Mouse (Mus musculus): ENCODE results near the gene Ank.
"Not testable (repeated sequence)": the region's sequence is repeated elsewhere in the genome, so short reads cannot be mapped to it uniquely, and the experiment has no call there.

Gene Ank

DNA sequence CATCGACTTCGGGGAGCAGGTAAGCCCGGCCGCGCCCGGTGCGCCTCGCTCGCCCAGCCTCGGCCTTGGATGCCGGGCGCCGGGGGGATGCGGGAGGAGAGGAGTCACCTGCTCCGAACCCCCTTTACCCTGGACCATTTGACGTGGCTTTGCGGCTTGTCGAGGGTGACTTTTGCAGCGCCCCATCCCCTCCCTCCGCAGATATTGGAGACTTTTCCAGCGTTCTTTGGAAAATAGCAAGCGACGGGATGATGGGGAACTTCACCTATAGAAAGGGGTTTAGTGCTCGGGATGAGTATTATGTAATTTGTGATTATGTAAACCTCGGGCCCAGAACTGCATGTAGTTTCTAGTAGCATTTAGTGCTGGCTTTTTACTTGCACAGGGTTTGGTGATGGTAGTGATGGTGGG lies 609 bp downstream of the Ank start:
- no peak for DNase-seq (ENCODE audit: low spot score)

GRCm38 (mm10) chr15:27467641-27468040 lies 1.2 kb downstream of the Ank start:
- no peak for DNase-seq (ENCODE audit: low spot score)

DNA sequence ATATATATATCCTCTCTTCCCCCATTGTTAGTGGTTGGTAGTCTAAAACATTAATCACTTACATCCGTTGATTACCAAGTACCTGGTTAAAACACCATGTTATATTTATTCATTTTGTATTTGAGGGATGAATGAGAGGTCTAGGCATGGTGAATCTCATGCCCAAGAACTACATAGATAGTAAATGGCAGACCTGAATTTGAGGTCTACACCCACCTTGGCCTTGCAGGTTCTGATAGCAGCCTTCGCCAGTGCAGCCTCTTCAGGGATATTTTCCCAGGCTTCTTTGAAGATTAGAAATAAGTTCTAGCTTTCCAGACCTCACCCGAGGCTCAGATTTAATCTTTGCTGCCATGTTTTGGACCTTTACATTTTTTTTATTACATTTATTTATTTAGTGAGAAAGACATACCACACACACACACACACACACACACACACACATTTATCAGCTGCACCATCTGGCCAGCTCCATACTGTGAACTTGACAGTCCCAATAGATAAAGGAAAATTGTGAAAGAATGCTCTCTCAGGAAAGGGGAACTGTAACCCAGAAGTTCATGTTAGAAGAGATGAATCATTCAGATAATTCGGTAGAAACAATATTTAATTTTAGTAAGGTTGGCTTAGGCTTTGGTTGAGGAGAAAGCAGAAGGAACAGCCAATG lies 2.5 kb downstream of the Ank start:
- no peak for DNase-seq (ENCODE audit: low spot score)

DNA sequence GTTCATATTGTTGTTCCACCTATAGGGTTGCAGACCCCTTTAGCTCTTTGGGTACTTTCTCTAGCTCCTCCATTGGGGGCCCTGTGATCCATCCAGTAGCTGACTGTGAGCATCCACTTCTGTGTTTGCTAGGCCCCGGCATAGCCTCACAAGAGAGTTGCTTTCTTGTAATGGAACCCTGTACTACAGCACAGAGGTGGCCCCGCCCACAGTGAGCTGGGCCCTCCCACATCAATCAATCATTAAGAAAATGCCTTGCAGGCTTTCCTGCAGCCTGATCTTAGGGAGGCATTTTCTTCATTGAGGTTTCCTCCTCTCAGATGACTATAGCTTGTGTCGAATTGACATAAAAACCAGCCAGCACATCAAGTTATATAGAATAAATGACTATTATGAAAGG lies 3.9 kb downstream of the Ank start:
- DNase-seq (ENCODE audit: low spot score) = not testable (repeated sequence)

GRCm38 (mm10) chr15:27472315-27472714 lies 5.8 kb downstream of the Ank start:
- DNase-seq (ENCODE audit: low spot score) = no peak

DNA sequence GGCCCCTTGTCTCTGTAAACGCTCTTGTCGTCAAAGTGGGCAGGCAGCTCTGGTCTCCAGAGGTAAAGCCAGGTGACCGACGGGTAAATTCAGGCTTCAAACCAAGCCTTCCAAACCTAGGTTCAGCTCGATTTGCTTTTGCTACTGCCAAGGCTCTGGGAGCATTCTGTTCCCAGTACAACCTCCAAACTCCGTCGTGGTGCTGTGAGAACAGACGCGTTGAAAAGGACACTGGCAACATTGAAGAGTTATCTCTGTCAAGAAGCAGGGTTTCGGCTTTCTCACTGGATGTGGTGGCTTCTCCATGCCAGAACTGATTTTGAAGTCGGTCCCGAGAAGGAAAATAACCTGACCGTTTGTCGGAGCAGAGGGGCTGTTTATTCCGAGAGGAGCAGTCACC lies 9.5 kb downstream of the Ank start:
- DNase-seq (ENCODE audit: low spot score) = no peak

DNA sequence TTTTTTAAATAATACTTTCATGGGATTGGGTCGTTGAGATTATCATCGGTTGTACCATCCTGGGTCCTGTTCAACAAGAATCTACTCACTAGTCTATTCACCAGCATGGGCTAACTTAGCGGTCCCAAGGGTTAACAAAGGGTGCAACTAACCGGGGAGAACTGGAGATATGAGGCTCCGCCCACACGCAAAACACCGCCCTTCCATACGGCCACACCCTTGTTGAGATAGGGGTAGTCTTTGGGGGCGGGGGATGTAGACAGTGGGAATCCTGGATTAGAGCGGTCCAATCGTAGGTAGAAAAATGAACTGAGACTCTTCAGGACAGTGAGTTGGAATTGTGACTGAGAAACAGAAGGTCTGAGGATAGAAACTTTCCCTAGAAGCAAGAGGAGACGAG lies 10.2 kb downstream of the Ank start:
- no peak for DNase-seq (ENCODE audit: low spot score)

DNA sequence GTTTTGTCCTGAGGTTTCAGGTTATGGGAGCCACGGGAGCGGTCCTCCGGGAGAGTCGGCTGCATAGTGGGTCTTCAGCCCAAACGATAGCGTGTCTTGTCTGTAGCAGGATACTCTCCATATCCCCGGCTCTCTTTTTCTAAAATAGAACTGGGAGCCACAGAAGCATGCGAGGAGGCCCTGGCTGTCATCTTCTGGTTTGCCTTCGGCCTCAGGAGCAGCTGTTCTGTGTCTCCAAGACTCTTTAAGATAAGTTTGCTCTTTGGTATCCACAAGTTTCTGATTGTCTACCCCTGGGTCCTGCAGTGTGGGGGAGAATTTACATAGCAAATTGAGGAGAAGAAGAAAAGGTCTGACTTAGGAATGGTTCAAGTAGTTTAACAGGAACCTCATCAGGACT lies 10.7 kb downstream of the Ank start:
- no peak for DNase-seq (ENCODE audit: low spot score)

DNA sequence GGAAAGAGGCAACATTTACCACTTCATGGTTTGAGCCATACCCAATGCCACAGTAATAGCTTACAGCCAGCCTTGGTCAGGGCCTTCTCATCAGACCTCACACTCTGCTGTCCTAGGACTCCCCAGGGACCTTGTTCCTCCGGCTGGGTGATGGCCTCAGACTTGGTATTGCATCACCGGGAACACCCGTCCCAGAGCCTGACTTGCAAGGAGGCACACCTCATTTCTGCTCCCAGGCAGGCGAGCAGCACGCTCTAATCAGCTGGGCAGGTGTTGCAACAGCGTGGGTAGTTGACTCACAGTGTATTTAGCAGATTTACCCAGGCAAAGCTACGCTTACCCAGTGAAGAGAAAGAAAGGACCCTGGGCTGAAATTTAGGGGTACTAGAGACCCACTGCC lies 11.2 kb downstream of the Ank start:
- no peak for DNase-seq (ENCODE audit: low spot score)

DNA sequence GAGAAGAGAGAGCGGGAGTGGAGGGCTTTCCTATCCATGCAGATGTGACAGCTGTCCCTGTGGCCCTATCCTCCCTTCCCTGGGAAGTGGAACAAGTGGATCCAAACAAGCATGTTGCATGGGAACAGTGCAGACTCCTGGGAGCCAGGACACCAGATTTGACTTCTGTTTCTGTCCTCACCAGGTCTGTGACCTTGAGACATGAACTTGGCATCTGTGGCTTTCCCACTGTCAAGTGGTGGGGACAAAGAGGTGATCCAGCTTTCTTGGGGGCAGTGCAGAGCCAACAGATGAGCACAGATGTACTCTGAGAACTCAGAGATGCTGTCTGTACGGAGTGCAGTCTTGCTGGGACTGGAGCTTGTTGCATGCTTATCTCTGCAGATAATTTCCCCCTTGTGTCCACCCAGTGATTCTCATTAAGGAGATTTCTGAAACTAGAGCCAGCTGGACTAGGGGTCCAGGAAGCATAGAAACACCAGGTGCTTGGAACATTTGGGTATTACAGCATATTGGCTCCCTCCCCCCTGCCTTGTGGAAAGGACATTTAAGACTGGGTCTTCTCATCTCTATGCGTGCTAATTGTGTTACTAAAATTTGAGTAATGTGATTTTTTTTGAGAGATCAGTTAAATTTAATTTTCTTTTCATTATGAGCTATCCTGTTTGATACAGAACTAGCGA lies 14.0 kb downstream of the Ank start:
- no peak for DNase-seq (ENCODE audit: low spot score)

DNA sequence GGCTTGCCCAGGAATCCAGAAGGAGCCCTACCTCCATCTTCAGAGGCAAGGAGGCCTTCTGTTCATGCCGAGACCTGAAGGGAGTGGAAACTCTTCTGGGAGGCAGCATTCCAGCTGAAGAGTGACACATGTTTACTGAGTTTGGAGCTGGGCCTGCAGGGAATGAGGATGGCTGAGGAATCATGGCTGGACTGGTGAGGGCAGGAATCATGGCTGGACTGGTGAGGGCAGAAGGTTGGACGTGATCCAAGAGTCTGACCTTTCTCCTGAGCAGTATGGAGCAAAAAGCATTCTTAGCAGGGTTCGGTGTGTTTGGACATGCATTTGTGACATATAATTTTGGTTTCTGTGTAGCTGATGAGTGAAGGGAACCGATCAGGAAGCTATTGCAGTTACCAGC lies 15.5 kb downstream of the Ank start:
- no peak for DNase-seq (ENCODE audit: low spot score)

DNA sequence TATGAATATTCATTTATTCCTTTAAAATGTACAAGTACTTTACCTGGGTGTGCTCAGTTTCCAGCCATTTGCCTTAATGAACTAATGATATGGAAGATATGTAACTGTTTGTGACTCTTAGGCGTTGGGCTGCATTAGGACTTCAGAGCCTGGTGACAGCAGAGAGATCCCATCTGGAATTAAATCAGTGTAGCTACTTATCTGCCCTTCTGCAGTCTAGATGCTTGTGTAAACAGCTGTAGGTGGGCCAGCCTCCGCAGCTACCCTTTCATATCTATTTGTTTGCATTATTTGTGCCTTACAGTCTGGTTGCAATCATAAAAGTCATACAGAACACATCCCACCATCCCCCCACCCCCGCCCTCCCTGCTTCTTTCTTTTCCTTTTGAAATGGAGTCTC lies 16.7 kb downstream of the Ank start:
- DNase-seq (ENCODE audit: low spot score) = no peak

DNA sequence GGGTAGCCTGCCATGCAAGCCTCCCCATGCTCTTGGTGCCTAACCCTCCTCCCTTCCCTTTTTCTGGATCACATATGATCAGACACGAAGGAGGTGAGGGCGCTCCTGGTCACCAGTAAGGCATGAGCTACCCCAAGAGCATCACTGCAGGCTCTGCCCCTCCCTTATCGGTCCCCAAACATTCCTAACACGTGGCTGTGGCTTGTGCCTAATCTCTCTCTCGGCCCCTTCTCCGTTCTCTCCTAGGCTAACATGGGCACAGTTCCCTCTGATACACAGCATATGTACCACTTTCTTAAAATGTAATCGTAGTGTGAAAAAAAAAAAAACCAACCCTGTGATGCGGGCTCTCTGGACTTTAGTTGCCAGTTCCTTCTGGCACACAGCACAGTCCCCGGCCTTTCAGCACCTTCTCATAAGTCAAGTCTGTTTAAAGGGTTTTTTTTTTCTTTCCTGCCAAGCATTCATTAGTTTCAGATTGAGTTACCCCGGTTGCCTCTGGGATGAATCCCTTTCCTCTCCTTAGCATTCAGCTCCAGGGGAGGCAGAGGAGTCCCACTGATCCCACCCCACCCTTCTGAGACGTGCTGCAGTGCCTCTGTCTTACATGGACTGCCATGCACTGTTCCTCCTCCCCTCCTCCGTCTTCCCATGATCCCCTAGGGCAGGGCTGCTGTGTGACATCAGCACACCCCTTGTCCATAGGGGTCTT lies 19.2 kb downstream of the Ank start:
- DNase-seq (ENCODE audit: low spot score) = no peak

DNA sequence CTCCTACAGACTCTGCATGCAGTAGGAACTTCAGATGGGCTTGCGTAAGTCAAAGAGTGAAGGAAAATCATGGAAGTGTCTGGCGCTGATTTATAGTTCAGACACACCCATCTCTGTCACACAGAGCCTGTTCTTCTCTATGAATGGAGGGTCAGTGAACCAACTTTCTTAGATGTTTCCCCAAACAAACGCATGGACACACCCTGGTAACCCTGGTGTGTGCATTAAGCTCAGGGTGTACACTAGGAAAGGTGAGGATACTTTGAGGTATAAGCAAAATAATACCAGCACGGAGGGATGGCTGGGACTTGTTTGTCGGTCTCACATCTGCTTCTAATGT lies 19.8 kb downstream of the Ank start:
- DNase-seq (ENCODE audit: low spot score) = no peak

DNA sequence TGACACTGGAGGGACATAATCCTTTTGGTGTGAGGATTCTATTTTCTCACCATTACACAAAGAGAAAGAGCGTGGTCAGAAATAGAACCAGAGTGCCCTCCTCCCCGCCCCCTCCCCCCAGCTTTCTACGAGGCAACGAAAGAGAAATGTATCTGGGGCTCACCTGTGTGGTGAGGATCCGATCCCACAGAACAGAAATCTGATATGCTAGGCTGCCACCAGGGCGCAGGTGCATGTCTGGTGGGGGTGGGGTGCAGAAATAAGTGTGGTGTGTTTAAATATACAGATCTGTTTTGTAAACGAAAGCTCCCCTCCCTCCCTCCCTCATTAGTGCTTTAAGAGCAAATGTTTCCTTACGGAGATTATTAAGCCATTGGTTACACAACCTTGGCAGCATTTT lies 20.6 kb downstream of the Ank start:
- no peak for DNase-seq (ENCODE audit: low spot score)

DNA sequence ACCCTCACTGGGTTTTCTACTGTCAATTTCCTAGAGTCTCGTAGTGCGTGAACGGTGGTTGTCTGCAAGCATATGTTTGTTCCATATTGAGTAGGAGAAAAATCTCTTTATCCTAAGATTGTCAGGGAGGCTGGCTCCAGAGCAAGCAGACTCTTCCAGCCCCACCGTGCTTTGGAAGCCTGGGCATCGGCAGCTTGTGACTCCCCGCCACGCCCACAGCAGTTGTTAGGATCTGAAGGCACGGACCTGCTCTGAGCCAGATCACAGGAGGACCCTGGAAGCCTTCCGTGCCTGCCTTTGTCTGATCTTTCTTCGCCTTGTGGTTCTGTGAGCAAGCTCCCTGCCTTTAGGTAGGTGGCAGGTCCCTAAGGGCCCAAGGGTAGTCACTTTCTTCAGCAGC lies 21.6 kb downstream of the Ank start:
- DNase-seq (ENCODE audit: low spot score) = no peak

GRCm38 (mm10) chr15:27490676-27491075 lies 24.2 kb downstream of the Ank start:
- no peak for DNase-seq (ENCODE audit: low spot score)

GRCm38 (mm10) chr15:27491425-27492070 lies 25.1 kb downstream of the Ank start:
- DNase-seq (ENCODE audit: low spot score) = no peak

DNA sequence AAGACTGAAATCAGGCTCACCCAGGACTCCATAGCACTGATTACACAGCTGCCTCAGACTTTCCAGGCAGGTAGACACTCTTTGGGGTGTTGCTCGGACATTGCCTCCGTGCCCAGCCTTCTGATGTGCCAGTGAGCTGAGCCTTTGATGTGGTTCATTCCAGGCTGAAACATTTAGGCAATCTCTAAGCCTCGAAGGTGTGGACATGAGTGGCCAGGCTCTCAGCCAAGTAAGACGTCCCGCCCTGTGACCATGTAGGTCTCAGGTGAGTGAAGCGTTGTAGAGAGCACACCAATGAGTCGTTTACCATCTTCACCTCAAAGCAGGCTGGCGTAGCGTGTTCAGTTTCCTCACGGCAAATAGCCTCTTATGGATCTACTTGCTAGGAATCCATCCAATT lies 25.7 kb downstream of the Ank start:
- DNase-seq (ENCODE audit: low spot score) = no peak

GRCm38 (mm10) chr15:27492734-27493133 lies 26.3 kb downstream of the Ank start:
- DNase-seq (ENCODE audit: low spot score) = no peak

DNA sequence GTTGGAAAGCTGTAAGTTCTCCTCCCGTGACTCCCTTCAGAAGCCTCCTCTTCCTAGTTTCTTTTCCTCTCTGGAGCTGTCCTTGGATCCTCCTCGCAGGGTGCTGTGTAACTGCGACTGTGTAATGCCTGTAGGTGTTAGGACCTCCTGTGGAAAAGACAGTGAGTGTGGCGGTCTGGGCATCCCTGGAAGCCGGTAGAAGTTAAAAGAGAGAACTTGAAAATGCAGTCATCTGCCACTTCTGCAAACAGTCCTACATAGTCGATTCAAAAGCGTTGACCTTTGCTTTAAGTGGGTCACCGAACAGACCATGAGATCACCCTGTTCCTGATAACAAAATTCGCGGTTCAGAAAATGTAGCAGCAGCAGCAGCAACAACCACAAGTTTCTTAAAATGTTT lies 27.0 kb downstream of the Ank start:
- DNase-seq (ENCODE audit: low spot score) = no peak

DNA sequence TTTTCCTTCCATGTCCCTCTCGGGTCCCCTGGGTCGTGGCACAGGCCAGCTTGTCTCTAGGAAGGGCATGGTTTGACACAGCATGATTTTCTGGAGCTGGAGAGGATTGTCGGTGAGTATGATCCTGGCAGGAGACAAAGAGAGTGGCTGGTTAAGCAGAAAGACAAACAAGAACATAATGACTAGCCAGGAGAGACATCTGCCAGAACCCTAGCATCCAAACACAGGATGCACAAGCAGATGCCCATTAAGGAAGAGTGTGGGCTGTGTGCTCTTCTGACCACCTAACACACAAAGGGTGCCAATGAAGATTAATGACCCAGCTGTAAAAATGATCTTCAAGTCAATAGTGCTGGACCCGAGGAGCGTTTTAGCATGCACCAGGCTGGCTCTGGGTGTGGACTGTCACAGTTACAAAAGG lies 29.5 kb downstream of the Ank start:
- DNase-seq (ENCODE audit: low spot score) = no peak

Data from testis, postnatal 14 days (tissue).